Mouse (Mus musculus) testis, adult 2 months (tissue): ENCODE measurements around the gene Gm4177.
"Not testable (repeated sequence)": the region's sequence is repeated elsewhere in the genome, so short reads cannot be mapped to it uniquely, and the experiment has no call there.

Experiments
- CTCF ChIP-seq: fragments of 200-500 bp; IDR thresholded peaks from 2 replicates; pipeline ENCODE4 v1.5.1; 2012; ENCODE audit warnings: low read depth, mild to moderate bottlenecking, inconsistent platforms, low read length, moderate library complexity; ENCODE audit not compliant: control insufficient read depth, insufficient read depth, insufficient replicate concordance
- POLR2A ChIP-seq: fragments of 200-500 bp; IDR thresholded peaks from 2 replicates; pipeline ENCODE4 v1.6.1; 2012; ENCODE audit warnings: low read depth, mild to moderate bottlenecking, inconsistent platforms, low read length, moderate library complexity; ENCODE audit not compliant: control insufficient read depth

DNA sequence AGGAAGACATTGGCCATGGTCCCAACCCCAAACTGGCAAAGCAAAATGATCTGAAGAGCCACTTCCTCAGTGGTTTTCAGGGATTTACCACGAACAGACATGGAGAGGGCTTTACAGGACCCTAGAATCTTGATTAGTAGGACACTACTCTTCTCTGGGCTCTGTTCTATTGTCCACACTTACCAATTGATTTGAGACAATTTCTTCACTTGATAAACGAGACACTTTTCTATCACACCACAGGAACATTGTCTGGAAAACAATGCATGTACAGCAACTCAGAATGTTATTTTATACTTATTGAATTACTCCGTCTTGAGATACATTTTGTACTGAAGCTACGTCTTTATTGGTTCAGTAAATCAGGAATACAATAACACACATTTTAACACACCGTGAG is 35.2 kb downstream of the Gm4177 start, which contains the start of gene Gm4175:
- not testable (repeated sequence) for TF ChIP-seq POLR2A, CTCF
